Mouse (Mus musculus) lung, postnatal 10 days (tissue): ENCODE measurements around the gene Ints12.
A peak's percentile ranks its signal among the peaks of the same experiment; 100 is the strongest.

ENCODE experiments used
- DNase-seq: peaks from one replicate; pipeline ENCODE4 v3.0.0; 2021

The Ints12 gene

DNA sequence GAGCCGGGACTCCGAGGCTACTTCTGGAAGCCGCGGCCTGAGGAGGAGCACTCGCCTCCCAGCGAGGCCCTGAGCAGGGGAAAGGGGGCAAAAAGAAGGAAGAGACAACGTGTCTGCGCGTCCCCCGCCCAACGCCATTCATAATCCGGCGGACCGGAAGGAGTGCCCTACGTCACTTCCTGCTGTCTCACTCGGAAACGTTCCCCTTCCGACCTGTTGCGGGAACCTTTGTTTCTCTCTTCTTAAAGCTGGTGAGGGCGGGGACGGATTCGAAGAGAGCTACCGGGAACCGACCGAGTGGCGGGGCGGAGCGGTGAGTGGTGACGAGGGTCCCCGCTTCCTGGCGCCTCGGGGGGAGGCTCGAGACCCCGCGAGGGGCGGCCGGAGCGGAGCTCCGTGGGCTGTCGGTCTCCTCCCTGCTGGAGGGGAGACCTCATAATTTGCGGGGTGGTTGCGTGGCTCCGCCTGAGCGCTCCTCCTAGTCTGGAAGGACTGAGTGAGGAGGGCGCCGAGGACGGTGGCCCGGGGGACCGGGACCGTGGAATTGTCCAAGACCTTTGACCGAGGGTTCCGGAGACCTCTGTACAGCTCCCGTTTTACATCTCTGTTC is at the start of gene Ints12, which contains the start of gene Gstcd:
Ints12 (plus strand) TSS at position 177 of the 610 bp plus-strand sequence.
Gstcd (minus strand) TSS at position 370 of the 610 bp plus-strand sequence.
- peak; percentile 96 for DNase-seq

- DNase-seq = no peak
Observed at GRCm38 (mm10) chr3:133052068-133052467, 39.6 kb upstream of the Ints12 start.

- DNase-seq = no peak
Observed at GRCm38 (mm10) chr3:133075560-133075959, 16.1 kb upstream of the Ints12 start.

- no peak for DNase-seq
Observed at GRCm38 (mm10) chr3:133082736-133083135, 8.9 kb upstream of the Ints12 start.

DNA sequence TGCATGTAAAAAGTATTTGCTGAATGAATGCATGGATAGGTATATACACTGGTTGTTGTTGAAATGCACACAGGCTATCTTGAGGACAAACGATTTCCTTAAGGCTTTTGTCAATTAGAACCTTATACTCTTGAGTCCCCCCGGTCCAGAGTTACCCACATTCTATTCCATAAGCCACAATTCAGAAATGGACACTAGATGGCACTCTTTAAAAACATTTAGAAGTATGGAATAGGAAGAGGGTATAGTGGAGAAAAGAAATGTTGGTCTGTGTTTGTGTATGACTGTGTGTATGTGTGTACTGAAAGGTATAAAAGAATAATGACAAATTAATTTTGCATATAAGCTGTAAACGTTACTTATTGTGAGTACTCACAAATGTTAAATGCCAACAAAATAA is 5.8 kb upstream of the Ints12 start:
- peak; percentile 17 for DNase-seq

GRCm38 (mm10) chr3:133090247-133091120 is 1.2 kb upstream of the Ints12 start:
- DNase-seq = no peak

- DNase-seq = peak; percentile 43
Observed at GRCm38 (mm10) chr3:133091121-133091663, 448 bp upstream of the Ints12 start.

- no peak for DNase-seq
Observed at GRCm38 (mm10) chr3:133092274-133092853, 724 bp downstream of the Ints12 start.

DNA sequence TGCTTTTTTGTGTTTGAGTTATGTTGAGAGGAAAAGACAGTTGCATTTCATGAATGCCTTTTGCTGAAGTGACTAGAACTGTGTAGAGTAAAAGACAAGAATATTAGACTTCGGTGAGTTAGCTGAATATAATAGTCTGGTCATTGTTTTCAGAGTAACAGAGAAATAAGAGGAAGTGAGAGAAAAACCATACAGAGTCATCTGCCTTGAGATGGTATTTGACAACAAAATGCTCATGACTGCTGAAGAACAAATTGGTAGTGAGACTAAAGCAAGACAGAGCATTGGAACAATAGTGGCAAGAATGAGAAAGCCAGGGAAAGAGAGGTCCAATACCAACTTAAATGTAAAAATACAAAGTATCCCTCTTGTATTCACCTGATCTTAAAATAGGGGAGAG is 1.3 kb downstream of the Ints12 start:
- no peak for DNase-seq

DNA sequence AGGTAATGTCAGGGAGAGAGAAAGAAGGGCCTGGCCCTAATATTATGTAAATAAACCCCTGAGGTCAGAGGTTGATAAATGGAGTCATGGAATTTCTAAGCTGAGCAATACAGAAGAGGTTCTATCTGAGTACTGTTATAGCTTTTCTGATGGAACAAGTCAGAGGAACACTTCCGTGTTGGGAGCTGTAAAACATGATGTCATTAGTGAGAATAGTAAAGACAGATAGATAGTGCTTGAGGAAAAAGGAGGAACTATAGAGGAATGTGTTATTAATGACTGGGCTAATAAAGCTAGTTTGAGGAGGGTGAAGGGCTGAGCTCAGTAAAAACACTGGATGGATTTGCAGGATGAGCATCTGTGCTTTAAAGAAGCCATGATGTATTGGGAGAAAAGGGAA is 2.7 kb downstream of the Ints12 start:
- DNase-seq = no peak

GRCm38 (mm10) chr3:133097936-133098335 is 6.3 kb downstream of the Ints12 start:
- no peak for DNase-seq

- no peak for DNase-seq
Observed at GRCm38 (mm10) chr3:133098336-133098735, 6.7 kb downstream of the Ints12 start.

- no peak for DNase-seq
Observed at GRCm38 (mm10) chr3:133098909-133099308, 7.3 kb downstream of the Ints12 start.

- no peak for DNase-seq
Observed at GRCm38 (mm10) chr3:133103768-133104167, 12.1 kb downstream of the Ints12 start.

- no peak for DNase-seq
Observed at GRCm38 (mm10) chr3:133104436-133104835, 12.8 kb downstream of the Ints12 start.

GRCm38 (mm10) chr3:133108731-133109130 is 17.1 kb downstream of the Ints12 start:
- DNase-seq = peak; percentile 21

- DNase-seq = no peak
Observed at GRCm38 (mm10) chr3:133109844-133110243, 18.2 kb downstream of the Ints12 start.

- DNase-seq = peak; percentile 49
Observed at GRCm38 (mm10) chr3:133111741-133112140, 20.1 kb downstream of the Ints12 start.

- DNase-seq = no peak
Observed at GRCm38 (mm10) chr3:133113281-133113680, 21.6 kb downstream of the Ints12 start.

- DNase-seq = no peak
Observed at GRCm38 (mm10) chr3:133131372-133131771, 39.7 kb downstream of the Ints12 start.

- no peak for DNase-seq
Observed at GRCm38 (mm10) chr3:133132611-133133010, 41.0 kb downstream of the Ints12 start.

DNA sequence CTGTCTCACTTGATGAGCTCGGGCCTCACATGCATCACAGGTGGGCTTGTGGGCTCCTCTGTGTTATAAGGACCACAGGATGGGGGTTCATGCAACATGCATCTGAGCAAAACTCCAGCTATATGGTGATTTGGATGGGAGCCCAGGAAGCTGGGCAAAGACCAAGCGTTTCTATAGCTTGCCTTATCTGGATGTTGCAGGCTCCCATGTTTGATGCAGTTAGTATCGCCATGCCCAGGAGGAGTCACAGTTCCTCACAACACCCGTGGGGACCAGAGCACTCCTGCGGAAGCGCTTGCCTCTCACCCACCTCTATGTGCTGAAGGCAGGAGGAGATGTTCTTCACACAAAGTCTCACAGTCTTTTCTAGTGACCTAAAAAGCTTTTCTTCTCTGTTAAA is 50.2 kb downstream of the Ints12 start:
- no peak for DNase-seq

GRCm38 (mm10) chr3:133144511-133145147 is 53.0 kb downstream of the Ints12 start:
- DNase-seq = no peak
